Mouse (Mus musculus) heart, adult 8-10 months (tissue): Measurements from ENCODE around the gene Lax1. TPM values are rescaled to one million over a fixed set of nuclear protein-coding genes. Genes with fewer than 3 reads are reported as not detected.
"Not testable (repeated sequence)": the region's sequence is repeated elsewhere in the genome, so short reads cannot be mapped to it uniquely, and the experiment has no call there.

Experiments
- DNase-seq: peaks from one replicate; pipeline ENCODE4 v3.0.0; 2022; ENCODE audit warnings: low spot score
- total RNA-seq, 4 experiments: library from RNA; stranded (reverse); gene quantifications; 2 replicates each; pipeline ENCODE4 v1.2.4; 2022

The Lax1 gene
- under 1 TPM in 3 of 4 experiments, not detected in 1; 0.19 to 0.38 (median 0.23) TPM for total RNA-seq

GRCm38 (mm10) chr1:133689897-133690296 lies at the start of gene Lax1:
TSS of gene Lax1 (minus strand) at chr1:133690108.
- no peak for DNase-seq

- DNase-seq = no peak
Observed at GRCm38 (mm10) chr1:133736664-133737063, 46.8 kb upstream of the Lax1 start.

GRCm38 (mm10) chr1:133735995-133736652 lies 46.2 kb upstream of the Lax1 start:
- DNase-seq = peak; percentile 25

GRCm38 (mm10) chr1:133732814-133733213 lies 42.9 kb upstream of the Lax1 start:
- no peak for DNase-seq

- no peak for DNase-seq
Observed at GRCm38 (mm10) chr1:133728339-133728738, 38.4 kb upstream of the Lax1 start.

- no peak for DNase-seq
Observed at GRCm38 (mm10) chr1:133720342-133720741, 30.4 kb upstream of the Lax1 start.

- no peak for DNase-seq
Observed at GRCm38 (mm10) chr1:133718786-133719185, 28.9 kb upstream of the Lax1 start.

- DNase-seq = no peak
Observed at GRCm38 (mm10) chr1:133718296-133718695, 28.4 kb upstream of the Lax1 start.

- no peak for DNase-seq
Observed at GRCm38 (mm10) chr1:133716464-133716863, 26.6 kb upstream of the Lax1 start.

- no peak for DNase-seq
Observed at GRCm38 (mm10) chr1:133715191-133715590, 25.3 kb upstream of the Lax1 start.

- DNase-seq = no peak
Observed at GRCm38 (mm10) chr1:133713009-133713370, 23.1 kb upstream of the Lax1 start.

- DNase-seq = no peak
Observed at GRCm38 (mm10) chr1:133712288-133713008, 22.5 kb upstream of the Lax1 start.

GRCm38 (mm10) chr1:133711376-133711775 lies 21.5 kb upstream of the Lax1 start:
- no peak for DNase-seq

- no peak for DNase-seq
Observed at GRCm38 (mm10) chr1:133710895-133711294, 21.0 kb upstream of the Lax1 start.

GRCm38 (mm10) chr1:133709292-133709691 lies 19.4 kb upstream of the Lax1 start:
- no peak for DNase-seq

- not testable (repeated sequence) for DNase-seq
Observed at GRCm38 (mm10) chr1:133701824-133702223, 11.9 kb upstream of the Lax1 start.

GRCm38 (mm10) chr1:133697935-133698620 lies 8.2 kb upstream of the Lax1 start:
- DNase-seq = no peak

GRCm38 (mm10) chr1:133695901-133696300 lies 6.0 kb upstream of the Lax1 start:
- no peak for DNase-seq

- peak; percentile 26 for DNase-seq
Observed at GRCm38 (mm10) chr1:133694876-133695275, 5.0 kb upstream of the Lax1 start.

- no peak for DNase-seq
Observed at GRCm38 (mm10) chr1:133694301-133694700, 4.4 kb upstream of the Lax1 start.

- DNase-seq = no peak
Observed at GRCm38 (mm10) chr1:133693536-133694114, 3.7 kb upstream of the Lax1 start.

- DNase-seq = no peak
Observed at GRCm38 (mm10) chr1:133692195-133692594, 2.3 kb upstream of the Lax1 start.
